Mouse (Mus musculus) embryo, embryonic 11 days (tissue): ENCODE results near the gene Glb1l.
"Not testable (repeated sequence)": the region's sequence is repeated elsewhere in the genome, so short reads cannot be mapped to it uniquely, and the experiment has no call there.

Experiments used
- DNase-seq: peaks from one replicate; pipeline ENCODE4 v3.0.0-alpha.2; 2015

Glb1l gene

GRCm38 (mm10) chr1:75210136-75211087 is at the start of gene Glb1l, which contains the start of gene Stk16:
Gene Glb1l, minus strand, starts transcription at chr1:75210813.
Gene Stk16, plus strand, starts transcription at chr1:75210838.
- DNase-seq: peak; percentile 96

DNA sequence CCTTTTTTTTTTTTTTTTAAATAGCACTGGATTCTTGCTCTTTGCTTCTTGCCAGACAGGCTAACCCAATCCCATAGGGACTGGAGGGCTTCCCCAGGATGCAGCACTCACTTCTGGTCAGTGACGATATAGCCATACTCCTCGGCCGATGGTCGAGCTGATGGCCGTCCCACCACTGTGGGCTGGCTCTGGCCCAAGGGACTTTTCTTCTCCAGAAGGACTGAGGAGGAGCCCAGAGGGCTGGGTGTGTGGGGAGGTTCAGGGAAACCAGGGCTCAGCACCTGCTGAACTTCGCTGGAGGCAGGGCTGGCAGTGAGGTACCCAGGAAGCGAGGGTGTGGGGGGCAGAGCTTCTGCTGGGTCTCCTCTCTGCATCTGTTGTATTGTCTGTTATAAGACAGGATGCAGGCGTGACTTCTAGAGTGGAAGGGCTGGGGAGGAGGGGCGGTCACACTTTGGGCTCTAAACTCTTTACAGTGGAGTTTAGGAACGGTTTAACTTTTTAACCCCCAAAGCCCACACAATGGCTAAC is 45.0 kb upstream of the Glb1l start:
- no peak for DNase-seq

- DNase-seq: no peak
Measured at GRCm38 (mm10) chr1:75254625-75255013, 44.0 kb upstream of the Glb1l start.

- DNase-seq: peak; percentile 76
Measured at GRCm38 (mm10) chr1:75253849-75254624, 43.4 kb upstream of the Glb1l start.

DNA sequence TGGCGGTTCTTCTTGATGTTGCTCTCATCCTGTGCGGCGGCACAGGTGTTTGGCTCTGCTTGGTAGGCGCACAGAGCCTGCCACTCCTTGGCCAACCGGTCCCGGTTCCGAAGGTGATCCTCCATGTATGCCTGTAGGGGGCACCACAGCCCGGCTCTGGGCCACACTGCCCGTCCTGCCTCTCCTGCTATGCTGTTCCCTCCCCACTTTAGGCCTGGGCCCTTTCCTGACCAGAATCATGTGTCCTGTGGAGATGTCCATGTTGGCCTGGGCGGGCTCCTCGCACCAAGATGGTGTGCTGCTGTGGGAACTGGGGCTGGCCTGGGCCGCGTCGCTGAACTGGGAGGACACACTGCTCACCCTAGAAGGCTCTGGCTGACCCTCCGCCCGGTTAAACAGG is 42.4 kb upstream of the Glb1l start:
- no peak for DNase-seq

GRCm38 (mm10) chr1:75252308-75252707 is 41.7 kb upstream of the Glb1l start:
- DNase-seq: no peak

GRCm38 (mm10) chr1:75251112-75251970 is 40.7 kb upstream of the Glb1l start:
- DNase-seq: peak; percentile 78

DNA sequence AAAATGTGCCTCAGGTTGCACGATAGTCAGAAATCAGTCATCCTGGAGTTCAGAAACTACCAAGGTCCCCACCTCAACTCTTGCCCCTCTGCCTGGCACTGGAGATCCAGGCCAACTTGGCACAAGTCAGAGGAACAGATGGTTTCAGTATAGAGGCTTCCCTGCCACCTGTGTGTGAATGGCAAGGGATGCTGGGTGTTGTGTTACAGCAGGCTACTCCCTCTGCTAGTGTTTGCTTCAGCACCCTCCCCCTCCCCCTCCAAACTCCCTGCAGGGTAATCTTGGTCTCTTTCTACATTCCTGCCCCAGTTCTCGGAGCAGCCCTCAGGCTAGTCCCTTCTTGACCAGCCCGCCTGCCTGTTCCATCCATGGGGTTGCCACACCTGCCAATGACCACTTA is 39.9 kb upstream of the Glb1l start:
- DNase-seq: no peak

DNA sequence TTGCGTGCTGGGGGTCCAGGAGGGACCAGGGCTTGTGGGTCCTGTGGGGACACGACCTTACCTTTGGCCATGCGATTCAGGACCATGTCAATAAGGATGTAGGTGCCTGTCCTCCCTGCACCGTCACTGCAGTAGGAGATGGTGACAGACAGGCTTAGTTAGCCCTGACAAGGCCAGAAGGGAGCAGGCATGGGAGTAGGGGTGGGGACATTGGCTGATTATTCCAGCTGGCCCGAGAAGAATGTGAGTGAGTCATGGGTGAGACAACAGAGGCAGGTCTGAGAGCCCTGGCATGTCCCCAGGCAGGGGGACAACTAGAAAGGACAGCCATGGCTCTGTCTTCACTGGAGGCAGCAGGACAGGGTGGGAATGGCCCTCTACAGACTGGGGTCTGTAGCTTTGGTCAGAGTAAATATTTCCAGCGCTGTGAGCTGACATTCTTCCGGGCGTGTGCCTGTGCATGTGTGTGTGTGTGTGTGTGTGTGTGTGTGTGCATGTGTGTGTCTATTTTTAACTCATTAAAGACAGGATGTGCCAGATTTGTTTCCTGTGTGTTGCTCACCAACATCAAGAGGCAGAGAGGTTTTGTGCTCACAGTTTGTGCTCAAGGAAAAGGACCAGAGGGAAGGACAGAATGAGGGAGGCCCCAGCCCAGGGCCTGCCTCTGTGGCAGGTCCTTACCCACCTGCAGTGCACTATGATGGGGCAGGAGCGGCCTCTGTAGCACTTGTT is 37.6 kb upstream of the Glb1l start:
- no peak for DNase-seq

DNA sequence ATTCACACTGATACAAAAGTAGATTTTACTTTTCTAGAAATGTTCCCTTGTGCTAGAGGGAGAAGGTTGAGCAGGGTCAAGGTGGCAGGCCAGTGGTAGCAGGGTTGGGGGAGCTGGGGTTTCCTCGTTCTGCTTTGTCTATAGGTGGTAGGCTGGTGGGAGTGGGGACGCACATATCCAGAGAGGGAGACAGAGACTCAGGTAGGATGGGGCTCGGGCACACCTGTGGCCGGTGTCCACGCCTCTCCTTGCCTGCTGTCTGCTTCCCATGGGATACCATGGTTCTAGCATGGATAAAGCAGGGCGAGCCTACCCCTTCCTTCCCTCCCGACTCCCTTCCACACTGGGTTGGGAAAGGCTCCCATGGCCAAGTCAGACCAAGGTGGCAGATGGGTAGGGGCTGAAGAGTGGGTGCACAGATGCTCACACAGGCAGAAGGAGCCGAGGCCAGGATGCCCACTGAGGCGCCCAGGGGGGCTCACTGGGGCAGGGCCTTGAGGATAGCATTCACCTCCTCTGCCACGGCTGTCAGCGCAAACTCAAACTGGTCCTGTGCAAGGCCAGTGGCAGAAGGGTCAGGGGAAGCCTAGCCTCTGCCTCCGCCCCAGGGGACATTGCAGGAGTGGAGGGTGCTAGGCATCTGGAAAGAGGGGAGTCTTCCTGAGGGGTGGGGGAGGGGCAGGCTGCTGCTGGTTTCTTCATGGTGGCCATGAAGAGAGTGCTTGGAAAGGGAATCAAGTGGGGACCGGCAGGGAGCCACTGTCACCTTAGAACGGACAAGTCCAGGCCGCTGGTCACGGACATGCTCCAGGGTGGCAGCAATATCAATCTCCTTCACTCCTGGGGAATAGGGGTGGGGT is 36.7 kb upstream of the Glb1l start:
- DNase-seq: no peak

- DNase-seq: peak; percentile 71
Measured at GRCm38 (mm10) chr1:75244836-75245235, 34.2 kb upstream of the Glb1l start.

DNA sequence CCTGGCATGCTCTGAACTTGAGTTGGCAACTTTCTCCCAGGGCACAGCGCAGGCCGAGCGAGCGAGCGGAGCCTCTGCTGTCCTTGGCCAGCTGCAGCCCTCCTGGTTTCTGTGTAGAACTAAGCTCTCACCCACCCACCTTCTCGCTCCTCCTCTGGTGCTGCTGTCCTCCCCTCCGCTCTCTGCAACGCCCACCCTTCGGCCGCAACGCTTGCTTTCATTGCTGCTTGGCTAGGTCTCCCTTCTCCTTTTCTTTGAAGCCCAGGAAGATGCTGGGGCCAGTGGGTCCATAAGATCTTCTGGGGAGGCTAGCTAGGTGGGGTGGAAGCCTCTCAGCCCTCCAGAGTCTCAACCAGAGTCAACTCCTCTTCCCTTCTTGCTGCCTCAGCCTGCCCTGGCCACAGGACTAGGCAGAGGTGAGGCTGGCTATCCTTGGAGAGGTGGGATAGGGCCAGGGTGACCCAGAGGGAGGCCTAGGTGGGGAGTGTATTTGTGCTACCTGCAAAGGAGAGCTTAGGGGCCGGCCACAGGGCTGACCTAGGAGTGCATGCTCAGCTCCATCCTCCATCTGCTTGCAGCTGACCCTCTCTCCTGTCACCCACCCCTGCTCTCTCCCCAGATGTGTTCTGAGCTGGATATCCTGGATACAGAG is 33.7 kb upstream of the Glb1l start:
- DNase-seq: no peak

- DNase-seq: no peak
Measured at GRCm38 (mm10) chr1:75243411-75243810, 32.8 kb upstream of the Glb1l start.

DNA sequence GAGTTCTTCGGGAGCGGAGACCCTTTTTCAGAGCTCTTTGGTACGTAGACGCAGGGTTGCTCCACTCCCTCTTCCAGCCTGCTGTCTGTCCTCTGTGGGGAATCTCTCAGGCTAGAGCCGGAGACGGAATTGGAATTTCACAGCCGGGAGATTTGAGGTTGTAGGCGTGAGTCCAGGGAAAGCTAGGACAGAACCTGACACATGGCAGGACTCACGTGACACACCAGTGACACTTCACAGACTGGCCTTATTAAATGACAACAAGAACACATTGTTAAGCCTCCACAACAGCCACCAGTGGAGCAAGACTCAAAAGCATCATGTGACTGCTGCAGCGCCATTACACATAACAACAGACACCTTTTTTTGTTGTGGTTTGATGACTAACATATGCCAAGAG is 29.0 kb upstream of the Glb1l start:
- DNase-seq: no peak

GRCm38 (mm10) chr1:75236117-75237050 is 25.8 kb upstream of the Glb1l start, which contains the start of gene Dnajb2:
Gene Dnajb2, plus strand, starts transcription at chr1:75236406.
- peak; percentile 89 for DNase-seq

DNA sequence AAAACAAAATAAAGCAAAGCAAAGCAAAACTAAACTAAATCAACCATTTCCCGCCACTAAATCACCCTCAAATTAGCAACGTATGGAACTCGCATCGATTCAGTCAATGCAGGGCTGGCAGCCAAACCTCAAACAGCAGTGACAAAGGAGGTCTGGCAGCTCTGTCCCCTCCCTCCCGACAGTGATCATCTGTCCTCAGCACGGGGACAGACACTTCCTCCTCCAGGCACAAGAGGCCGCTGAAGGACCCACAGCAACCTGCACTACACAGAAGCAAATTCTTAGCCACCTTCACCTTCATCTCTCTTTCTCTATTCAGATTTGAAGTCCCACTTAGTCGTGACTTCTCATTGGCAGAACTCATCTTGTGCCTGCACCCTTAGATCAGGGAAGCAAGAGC is 24.0 kb upstream of the Glb1l start:
- peak; percentile 74 for DNase-seq

- not testable (repeated sequence) for DNase-seq
Measured at GRCm38 (mm10) chr1:75232489-75232888, 21.9 kb upstream of the Glb1l start.

- no peak for DNase-seq
Measured at GRCm38 (mm10) chr1:75231664-75232152, 21.1 kb upstream of the Glb1l start, which contains the start of gene A630095N17Rik. Gene A630095N17Rik, minus strand, starts transcription at chr1:75232102.

- DNase-seq: no peak
Measured at GRCm38 (mm10) chr1:75231224-75231623, 20.6 kb upstream of the Glb1l start.
